8 mouse cellular contexts compared by ENCODE assay signal in genomic region chr17:47140241-47140968, GRCm38 (mm10).
DNase-seq lines count a peak whose midpoint lies in the region; ATAC-seq and TF ChIP-seq lines count a peak whose summit lies in the region.

No protein-coding gene starts in this region.

- H3K27ac ChIP-seq in forebrain, postnatal 0 days (ENCODE audit: low read depth, low read length) = peak overlapping the region; percentile 98
- H3K27ac ChIP-seq in intestine, embryonic 14.5 days (ENCODE audit: low read depth) = peak overlapping the region; percentile 99
- peak overlapping the region; percentile 71 for H3K27ac ChIP-seq in liver, postnatal 0 days (ENCODE audit: low read depth)
- H3K27ac ChIP-seq in olfactory bulb, adult 2 months (ENCODE audit: insufficient read depth, low read depth, low read length) = peak overlapping the region; percentile 96

- peak; percentile 31 for DNase-seq in urinary bladder, adult 2 months (ENCODE audit: low spot score)
- DNase-seq in urinary bladder, postnatal 10 days (ENCODE audit: low spot score) = no peak
- DNase-seq in brain, embryonic 18.5 days (ENCODE audit: low read depth, low spot score) = peak; percentile 76
- DNase-seq in forebrain, postnatal 0 days = peak; percentile 79
- DNase-seq in intestine, embryonic 14.5 days (ENCODE audit: low spot score) = peak; percentile 93
- peak; percentile 54 for DNase-seq in liver, postnatal 0 days
- DNase-seq in urinary bladder, postnatal 25 days (ENCODE audit: low spot score) = peak; percentile 41

- H3K27me3 ChIP-seq in forebrain, postnatal 0 days (ENCODE audit: insufficient read depth, low read length) = no peaks in the 10 kb centered on the region
- no peaks in the 10 kb centered on the region for H3K27me3 ChIP-seq in intestine, embryonic 14.5 days (replicated peaks; ENCODE audit: control insufficient read depth, insufficient read depth, low read length)
- H3K27me3 ChIP-seq in liver, postnatal 0 days (ENCODE audit: insufficient read depth, low read length) = peaks cover 20% of the 10 kb centered on the region

- no peak for TF ChIP-seq CTCF in forebrain, postnatal 0 days (IDR thresholded peaks at IDR 0.05; ENCODE audit: low read depth)
- TF ChIP-seq CTCF in liver, postnatal 0 days (IDR thresholded peaks at IDR 0.05; ENCODE audit: low read depth) = no peak
- TF ChIP-seq CTCF in olfactory bulb, adult 2 months (IDR thresholded peaks at IDR 0.05; ENCODE audit: insufficient read depth, low read depth, low read length) = no peak

- 0% methylated on average over 33 of the region's 53 CpGs for WGBS in forebrain, postnatal 0 days
- 0% methylated on average over 47 of the region's 53 CpGs for WGBS in intestine, embryonic 14.5 days
- under 1% methylated on average over 46 of the region's 53 CpGs for WGBS in liver, postnatal 0 days (ENCODE audit: insufficient replicate concordance)
- under 1% methylated on average over 47 of the region's 53 CpGs for WGBS in olfactory bulb, adult 2 months

- H3K4me2 ChIP-seq in forebrain, postnatal 0 days (ENCODE audit: low read depth) = peak overlapping the region; percentile 78
- H3K4me2 ChIP-seq in intestine, embryonic 14.5 days (ENCODE audit: low read length) = peak overlapping the region; percentile 94
- peak overlapping the region; percentile 87 for H3K4me2 ChIP-seq in liver, postnatal 0 days (ENCODE audit: low read depth, low read length)

- no peaks in the 10 kb centered on the region for H3K9me3 ChIP-seq in forebrain, postnatal 0 days (ENCODE audit: low read length)
- H3K9me3 ChIP-seq in intestine, embryonic 14.5 days (ENCODE audit: control insufficient read depth, low read length) = no peaks in the 10 kb centered on the region
- no peaks in the 10 kb centered on the region for H3K9me3 ChIP-seq in liver, postnatal 0 days (ENCODE audit: low read length)

- peak overlapping the region; percentile 95 for H3K9ac ChIP-seq in forebrain, postnatal 0 days
- peak overlapping the region; percentile 84 for H3K9ac ChIP-seq in intestine, embryonic 14.5 days (ENCODE audit: low read length)
- peak overlapping the region; percentile 43 for H3K9ac ChIP-seq in liver, postnatal 0 days (replicated peaks)

- H3K4me3 ChIP-seq in forebrain, postnatal 0 days (ENCODE audit: low read depth, low read length) = peak overlapping the region; percentile 66
- H3K4me3 ChIP-seq in intestine, embryonic 14.5 days (ENCODE audit: low read depth, low read length) = peak overlapping the region; percentile 55
- peak overlapping the region; percentile 51 for H3K4me3 ChIP-seq in liver, postnatal 0 days (ENCODE audit: low read depth, low read length)
- H3K4me3 ChIP-seq in olfactory bulb, adult 2 months (ENCODE audit: insufficient read depth, low read depth, low read length) = peak overlapping the region; percentile 60

- H3K4me1 ChIP-seq in forebrain, postnatal 0 days (ENCODE audit: insufficient read depth) = peaks cover 26% of the 10 kb centered on the region
- H3K4me1 ChIP-seq in intestine, embryonic 14.5 days (replicated peaks; ENCODE audit: control insufficient read depth, insufficient read depth, low read length) = peaks cover 28% of the 10 kb centered on the region
- H3K4me1 ChIP-seq in liver, postnatal 0 days (ENCODE audit: insufficient read depth) = peaks cover 14% of the 10 kb centered on the region
- H3K4me1 ChIP-seq in olfactory bulb, adult 2 months (ENCODE audit: control insufficient read depth, insufficient read depth, low read length) = peaks cover 23% of the 10 kb centered on the region

- no peaks in the 10 kb centered on the region for H3K36me3 ChIP-seq in forebrain, postnatal 0 days (ENCODE audit: insufficient read depth)
- H3K36me3 ChIP-seq in intestine, embryonic 14.5 days (ENCODE audit: control insufficient read depth, insufficient read depth, low read length) = no peaks in the 10 kb centered on the region
- H3K36me3 ChIP-seq in liver, postnatal 0 days (replicated peaks; ENCODE audit: insufficient read depth, low read length) = no peaks in the 10 kb centered on the region

- TF ChIP-seq POLR2A in olfactory bulb, adult 2 months (IDR thresholded peaks at IDR 0.05; ENCODE audit: insufficient read depth, low read depth, low read length) = no peak

- TF ChIP-seq EP300 in liver, postnatal 0 days (IDR thresholded peaks at IDR 0.05; ENCODE audit: low read depth) = no peak

- peak; percentile 47 for ATAC-seq in forebrain, postnatal 0 days
- ATAC-seq in intestine, embryonic 14.5 days (replicated peaks; ENCODE audit: low FRiP score, low TSS enrichment, low read depth) = peak; percentile 54
- peak; percentile 18; the same call in 1 of the 2 replicates for ATAC-seq in liver, postnatal 0 days

Comparison
In these comparisons a context has a peak if more than half of its experiments do, and no peak if none do; other contexts are left out.
1. H3K9ac ChIP-seq: peak in every context shown above with its lines; median percentile 95 in forebrain, postnatal 0 days; 84 in intestine, embryonic 14.5 days; 43 in liver, postnatal 0 days.